Comparison of ENCODE assay signal across 16 mouse cellular contexts in the genomic region with DNA sequence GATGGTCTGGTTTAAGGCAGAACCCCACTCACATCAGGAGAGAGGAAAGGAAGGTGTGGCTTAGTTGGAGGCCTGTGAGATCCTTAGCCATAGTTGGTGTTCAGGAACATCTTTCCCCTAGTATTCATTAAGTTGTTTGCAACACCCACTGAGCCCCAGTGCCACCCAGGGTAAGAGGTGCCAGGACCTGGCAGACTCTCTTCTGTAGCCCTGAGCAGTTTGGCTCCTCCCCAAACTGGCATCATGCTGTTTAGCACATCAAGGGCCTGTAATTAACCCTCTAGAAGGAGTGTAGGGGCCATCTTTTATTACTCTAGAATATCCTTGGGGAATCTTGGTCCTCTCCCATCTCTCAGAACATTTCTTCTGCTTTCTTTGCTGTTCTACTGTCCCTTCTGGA. TPM values are rescaled to one million over a fixed set of nuclear protein-coding genes. Genes with fewer than 3 reads are reported as not detected.
DNase-seq lines count a peak whose midpoint lies in the region; TF ChIP-seq lines count a peak whose summit lies in the region.
"Had no signal": no experiment of that assay in that cellular context is flagged by ENCODE, and none has a peak within 500 bp of the region (broad histone marks: within the 10 kb centered on the region; RNA-seq: fewer than 3 reads in every experiment).

No protein-coding gene starts in this region.

- no peak for TF ChIP-seq CTCF in gastrocnemius, adult 2 months (IDR thresholded peaks at IDR 0.05)

- peak; percentile 55 for DNase-seq in gastrocnemius, adult 2 months
- DNase-seq in gastrocnemius, postnatal 10 days, result no peak
- peak; percentile 39 for DNase-seq in adrenal gland, postnatal 25 days
- peak; percentile 14 for DNase-seq in cerebellum, adult 11 months
- DNase-seq in cerebellum, postnatal 10 days, result peak; percentile 26 to 61
- DNase-seq in frontal cortex, postnatal 36 days (ENCODE audit: low spot score in 2 of 2), result no peak
- DNase-seq in lung, postnatal 25 days (ENCODE audit: low spot score), result no peak
- DNase-seq: gastrocnemius, postnatal 25 days; right cerebral cortex, postnatal 25 days; thymus, adult 18-20 months had no signal

- intact Hi-C loops in gastrocnemius, adult 2 months (cut with DNase I), result no loop called here

- no peak overlapping the region for H3K4me3 ChIP-seq in gastrocnemius, adult 2 months
- H3K4me3 ChIP-seq: forebrain, embryonic 10.5 days; kidney, embryonic 15.5 days; lung, embryonic 15.5 days; stomach, embryonic 15.5 days had no signal

- H3K27ac ChIP-seq in gastrocnemius, adult 2 months, result no peak overlapping the region
- H3K27ac ChIP-seq: forebrain, embryonic 10.5 days; hindbrain, postnatal 0 days; kidney, embryonic 15.5 days; liver, embryonic 14.5 days; lung, embryonic 15.5 days; stomach, embryonic 15.5 days had no signal

RNA-seq across cellular contexts. Expression of gene Mitf, which starts 30.9 kb away (rescaled TPM):
- total RNA-seq in gastrocnemius, adult 2 months (2021), result 10 to 100 TPM; 14.4 to 21.6 TPM
- 1 to 10 TPM; 5.4 to 5.8 TPM for total RNA-seq in gastrocnemius, postnatal 10 days (2021)
- total RNA-seq in adrenal gland, postnatal 25 days (2021), result 7.6 and 9.3 TPM in 2 replicates

Comparison
In these comparisons a context has a peak if more than half of its experiments do, and no peak if none do; other contexts are left out.
1. DNase-seq: peak in gastrocnemius, adult 2 months (single experiment), adrenal gland, postnatal 25 days (single experiment), cerebellum, adult 11 months (single experiment) and cerebellum, postnatal 10 days (2 of 2); none in gastrocnemius, postnatal 10 days (single experiment), frontal cortex, postnatal 36 days (0 of 2) and lung, postnatal 25 days (single experiment).